Mouse (Mus musculus): Measurements from ENCODE around the gene Kctd5.

DNA sequence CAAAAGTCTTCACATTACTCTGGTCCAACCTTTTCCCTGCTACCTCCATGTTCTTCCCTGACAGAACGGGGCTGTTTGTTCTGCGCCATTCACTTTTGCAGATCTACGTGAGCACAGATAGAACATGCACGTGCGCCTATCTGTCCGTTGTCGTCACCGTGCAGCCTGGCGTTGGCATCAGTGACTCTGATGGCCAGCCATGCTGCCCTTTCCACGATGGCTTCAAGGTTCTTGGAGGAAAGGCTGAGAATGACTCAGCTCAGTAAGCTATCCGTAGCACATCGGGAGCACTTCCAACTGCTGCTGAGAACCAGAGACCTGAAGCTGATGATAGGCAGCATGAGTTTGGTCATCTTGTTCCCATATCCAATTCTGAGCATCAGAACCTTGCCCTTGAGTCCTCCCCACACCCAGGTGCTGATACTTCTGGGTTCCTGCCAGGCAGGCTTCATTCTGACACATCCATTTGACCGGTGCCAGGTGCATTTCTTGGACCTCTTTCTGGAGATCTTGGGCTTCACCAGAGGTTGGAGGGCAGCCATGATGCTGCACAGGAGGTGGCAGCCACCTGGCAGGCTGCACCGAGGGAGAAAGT lies 69.1 kb downstream of the Kctd5 start:
- TF ChIP-seq GATA1 (IDR thresholded peaks at IDR 0.05; ENCODE audit: borderline replicate concordance, low read length) = no peak
- no peak for TF ChIP-seq FLI1 (IDR thresholded peaks at IDR 0.05; ENCODE audit: low read length)
